Mouse (Mus musculus) erythroblast, adult 5-6 weeks (primary cell): ENCODE measurements around the gene Gm43638. TPM values are rescaled to one million over a fixed set of nuclear protein-coding genes. Genes with fewer than 3 reads are reported as not detected.

Experiments used
- total RNA-seq, 2 experiments: library from RNA; stranded (forward) in 1 of 2; stranded (reverse) in 1 of 2; fragments of 150-400 nt in 1 of 2; fragments of 200-764, 138-1000 nt in 1 of 2; gene quantifications; 2 replicates each; pipeline versions ENCODE4 v1.2.3 to v1.2.4; 2015 to 2017; ENCODE audit warnings: low replicate concordance in 2 of 2

Gm43638 gene
- total RNA-seq, 2 experiments from 2014 or later, result not detected

Other genes starting within 250 kb of the Gm43638 start
- gene Ugt2b37, start 232.0 kb downstream of the Gm43638 start, total RNA-seq (2015; ENCODE audit: low replicate concordance), result not detected in 2 replicates
- gene Ugt2b37, start 232.0 kb downstream of the Gm43638 start, total RNA-seq (2017; ENCODE audit: low replicate concordance), result not detected in 2 replicates
- not detected in 2 replicates for gene Ugt2a3, start 149.6 kb downstream of the Gm43638 start, total RNA-seq (2015; ENCODE audit: low replicate concordance)
- gene Ugt2a3, start 149.6 kb downstream of the Gm43638 start, total RNA-seq (2017; ENCODE audit: low replicate concordance), result not detected in 2 replicates
- not detected in 2 replicates for gene Ugt2b38, start 62.6 kb downstream of the Gm43638 start, total RNA-seq (2015; ENCODE audit: low replicate concordance)
- not detected in 2 replicates for gene Ugt2b38, start 62.6 kb downstream of the Gm43638 start, total RNA-seq (2017; ENCODE audit: low replicate concordance)
- not detected in 2 replicates for gene Ugt2a2, start 4.5 kb downstream of the Gm43638 start, total RNA-seq (2015; ENCODE audit: low replicate concordance)
- not detected in 2 replicates for gene Ugt2a2, start 4.5 kb downstream of the Gm43638 start, total RNA-seq (2017; ENCODE audit: low replicate concordance)
- gene Ugt2a1, start 4.1 kb upstream of the Gm43638 start, total RNA-seq (2015; ENCODE audit: low replicate concordance), result not detected in 2 replicates
- gene Ugt2a1, start 4.1 kb upstream of the Gm43638 start, total RNA-seq (2017; ENCODE audit: low replicate concordance), result not detected in 2 replicates
- gene Sult1b1, start 51.4 kb upstream of the Gm43638 start, total RNA-seq (2015; ENCODE audit: low replicate concordance), result not detected in 2 replicates
- gene Sult1b1, start 51.4 kb upstream of the Gm43638 start, total RNA-seq (2017; ENCODE audit: low replicate concordance), result not detected in 2 replicates
- gene Sult1d1, start 82.2 kb upstream of the Gm43638 start, total RNA-seq (2015; ENCODE audit: low replicate concordance), result not detected in 2 replicates
- gene Sult1d1, start 82.2 kb upstream of the Gm43638 start, total RNA-seq (2017; ENCODE audit: low replicate concordance), result not detected in 2 replicates
- not detected in 2 replicates for gene Sult1e1, start 104.8 kb upstream of the Gm43638 start, total RNA-seq (2015; ENCODE audit: low replicate concordance)
- gene Sult1e1, start 104.8 kb upstream of the Gm43638 start, total RNA-seq (2017; ENCODE audit: low replicate concordance), result not detected in 2 replicates
- gene Csn1s1, start 179.4 kb upstream of the Gm43638 start, total RNA-seq (2015; ENCODE audit: low replicate concordance), result not detected in 2 replicates
- gene Csn1s1, start 179.4 kb upstream of the Gm43638 start, total RNA-seq (2017; ENCODE audit: low replicate concordance), result not detected in 2 replicates
- gene Csn2, start 212.8 kb upstream of the Gm43638 start, total RNA-seq (2015; ENCODE audit: low replicate concordance), result not detected in 2 replicates
- gene Csn2, start 212.8 kb upstream of the Gm43638 start, total RNA-seq (2017; ENCODE audit: low replicate concordance), result not detected in 2 replicates